ENCODE assay signal across 23 mouse cellular contexts in genomic region chr5:125317296-125317695, GRCm38 (mm10). TPM values are rescaled to one million over a fixed set of nuclear protein-coding genes. Genes with fewer than 3 reads are reported as not detected.
DNase-seq lines count a peak whose midpoint lies in the region; ATAC-seq and TF ChIP-seq lines count a peak whose summit lies in the region.
"Had no signal": no experiment of that assay in that cellular context is flagged by ENCODE, and none has a peak within 500 bp of the region (broad histone marks: within the 10 kb centered on the region; RNA-seq: fewer than 3 reads in every experiment).

No protein-coding gene starts in this region.

- TF ChIP-seq CTCF in hindbrain, postnatal 0 days (IDR thresholded peaks at IDR 0.05; ENCODE audit: low read depth), result no peak

- peaks cover 8% of the 10 kb centered on the region; the same call in 1 of the 2 replicates for H3K4me1 ChIP-seq in hindbrain, embryonic 10.5 days (replicated peaks)
- no peaks in the 10 kb centered on the region for H3K4me1 ChIP-seq in hindbrain, postnatal 0 days (ENCODE audit: insufficient read depth, low read length)
- H3K4me1 ChIP-seq in forebrain, embryonic 14.5 days (ENCODE audit: control insufficient read depth, insufficient read depth, low read length), result no peaks in the 10 kb centered on the region

- WGBS in hindbrain, embryonic 10.5 days, result 78% methylated on average over 7 of the region's 7 CpGs
- WGBS in hindbrain, postnatal 0 days, result 85% methylated on average over 7 of the region's 7 CpGs
- WGBS in forebrain, embryonic 14.5 days, result 88% methylated on average over 7 of the region's 7 CpGs

- H3K9me3 ChIP-seq in hindbrain, embryonic 10.5 days, result 0 out of 2 replicates have a peak, but pooled peaks cover 2% of the 10 kb centered on the region
- H3K9me3 ChIP-seq in hindbrain, postnatal 0 days (ENCODE audit: low read length), result no peaks in the 10 kb centered on the region
- H3K9me3 ChIP-seq in forebrain, embryonic 14.5 days (replicated peaks; ENCODE audit: control insufficient read depth, low read length), result no peaks in the 10 kb centered on the region
- H3K9me3 ChIP-seq: forebrain, embryonic 10.5 days; forebrain, embryonic 13.5 days; hindbrain, embryonic 13.5 days had no signal

- H3K27ac ChIP-seq in hindbrain, embryonic 10.5 days, result peak overlapping the region; percentile 29; the same call in 1 of the 2 replicates
- no peak overlapping the region for H3K27ac ChIP-seq in hindbrain, postnatal 0 days
- no peak overlapping the region for H3K27ac ChIP-seq in forebrain, embryonic 14.5 days (ENCODE audit: low read depth, low read length)
- H3K27ac ChIP-seq: forebrain, embryonic 10.5 days; forebrain, embryonic 13.5 days; gastrocnemius, adult 2 months; hindbrain, embryonic 13.5 days had no signal

- no peak for ATAC-seq in hindbrain, postnatal 0 days
- ATAC-seq in forebrain, embryonic 14.5 days, result no peak
- ATAC-seq: CD4-positive, CD25-positive, alpha-beta regulatory T cell, adult 4 months; forebrain, embryonic 13.5 days; forebrain, postnatal 0 days; hindbrain, embryonic 16.5 days; inflammation-experienced regulatory T-cells, adult 6 months; intestine, embryonic 16.5 days had no signal

- H3K4me3 ChIP-seq in hindbrain, embryonic 10.5 days, result no peak overlapping the region
- H3K4me3 ChIP-seq in hindbrain, postnatal 0 days (ENCODE audit: low read length), result no peak overlapping the region
- H3K4me3 ChIP-seq in forebrain, embryonic 14.5 days (ENCODE audit: low read depth, low read length), result no peak overlapping the region
- H3K4me3 ChIP-seq: forebrain, embryonic 10.5 days; forebrain, embryonic 13.5 days; gastrocnemius, adult 2 months; hindbrain, embryonic 13.5 days had no signal

- DNase-seq in hindbrain, embryonic 10.5 days (ENCODE audit: low spot score), result no peak
- DNase-seq in hindbrain, postnatal 0 days (ENCODE audit: low spot score), result no peak
- DNase-seq in testis, postnatal 14 days (ENCODE audit: low spot score), result peak; percentile 79
- DNase-seq in testis, postnatal 10 days (ENCODE audit: low spot score), result no peak
- DNase-seq in adrenal gland, postnatal 10 days, result peak; percentile 74
- DNase-seq in adrenal gland, postnatal 25 days, result peak; percentile 47
- DNase-seq in forebrain, embryonic 14.5 days (ENCODE audit: low spot score), result no peak
- no peak for DNase-seq in embryo, embryonic 10 days (ENCODE audit: low spot score)
- DNase-seq: cerebellum, adult 11-12 months; cerebellum, adult 8-10 months; cerebellum, postnatal 10 days; cerebellum, postnatal 36 days; forebrain, postnatal 0 days; gastrocnemius, adult 2 months; gastrocnemius, postnatal 14 days; heart, adult 18-20 months had no signal

- H3K9ac ChIP-seq in hindbrain, postnatal 0 days (replicated peaks; ENCODE audit: low read length), result no peak overlapping the region
- H3K9ac ChIP-seq in forebrain, embryonic 14.5 days (ENCODE audit: low read length), result no peak overlapping the region
- H3K9ac ChIP-seq: forebrain, embryonic 13.5 days; forebrain, postnatal 0 days; hindbrain, embryonic 13.5 days had no signal

- peaks cover 7% of the 10 kb centered on the region for H3K36me3 ChIP-seq in hindbrain, embryonic 10.5 days
- no peaks in the 10 kb centered on the region for H3K36me3 ChIP-seq in hindbrain, postnatal 0 days (ENCODE audit: insufficient read depth, low read length)
- H3K36me3 ChIP-seq in forebrain, embryonic 14.5 days (ENCODE audit: control insufficient read depth, insufficient read depth, low read length), result no peaks in the 10 kb centered on the region

- no peaks in the 10 kb centered on the region for H3K27me3 ChIP-seq in hindbrain, embryonic 10.5 days (ENCODE audit: insufficient read depth, poor library complexity, severe bottlenecking)
- no peaks in the 10 kb centered on the region for H3K27me3 ChIP-seq in hindbrain, postnatal 0 days (ENCODE audit: insufficient read depth, low read length)
- H3K27me3 ChIP-seq in forebrain, embryonic 14.5 days (replicated peaks; ENCODE audit: control insufficient read depth, insufficient read depth, low read length), result no peaks in the 10 kb centered on the region
- H3K27me3 ChIP-seq: forebrain, embryonic 13.5 days; hindbrain, embryonic 13.5 days had no signal

- H3K4me2 ChIP-seq in hindbrain, postnatal 0 days (ENCODE audit: low read depth, low read length), result no peak overlapping the region
- no peak overlapping the region for H3K4me2 ChIP-seq in forebrain, embryonic 14.5 days (ENCODE audit: low read length)
- H3K4me2 ChIP-seq: forebrain, embryonic 13.5 days; hindbrain, embryonic 13.5 days had no signal

RNA-seq across cellular contexts. Expression of gene Scarb1, which starts 23.6 kb away (rescaled TPM):
- 41.2 and 43.6 TPM in 2 replicates for polyA plus RNA-seq in hindbrain, embryonic 10.5 days (2016; fragmentation: Nextera tagmentation; extraction: Ambion mirVana)
- total RNA-seq in hindbrain, postnatal 0 days (2014; rRNA removed), result 70.3 and 71.7 TPM in 2 replicates
- polyA plus RNA-seq in hindbrain, postnatal 0 days (2015; fragmentation: Nextera tagmentation; extraction: Ambion mirVana), result 53.9 and 56.1 TPM in 2 replicates
- total RNA-seq in adrenal gland, postnatal 10 days (2021), result 1,000 to 10,000 TPM in 1 of 2 experiments, 100 to 1,000 TPM in 1; 506 to 1,242 TPM
- total RNA-seq in adrenal gland, postnatal 25 days (2021), result 1,988 and 2,596 TPM in 2 replicates
- 17.6 and 21.7 TPM in 2 replicates for polyA plus RNA-seq in forebrain, embryonic 14.5 days (2014; fragmentation: Nextera tagmentation; extraction: Ambion mirVana)

Comparison
In these comparisons a context has a peak if more than half of its experiments do, and no peak if none do; other contexts are left out.
1. DNase-seq: peak in testis, postnatal 14 days (single experiment), adrenal gland, postnatal 10 days (single experiment) and adrenal gland, postnatal 25 days (single experiment); none in hindbrain, embryonic 10.5 days (single experiment), hindbrain, postnatal 0 days (single experiment), testis, postnatal 10 days (single experiment), forebrain, embryonic 14.5 days (single experiment) and embryo, embryonic 10 days (single experiment).